Mouse (Mus musculus) liver, adult 2 months (tissue): Measurements from ENCODE around the gene Mgst2. TPM values are rescaled to one million over a fixed set of nuclear protein-coding genes. Genes with fewer than 3 reads are reported as not detected.

Experiments used
- DNase-seq: peaks from one replicate; pipeline ENCODE4 v3.0.0-alpha.2; 2011; ENCODE audit warnings: low read depth, low spot score; ENCODE audit errors: extremely low read depth
- H3K27ac ChIP-seq: fragments of 200-500 bp; replicated peaks from 2 replicates; pipeline ENCODE4 v1.5.1; 2012; ENCODE audit warnings: low read depth, mild to moderate bottlenecking, control low read depth, inconsistent platforms, low read length; ENCODE audit not compliant: insufficient read depth
- H3K27me3 ChIP-seq: fragments of 200-500 bp; 2 replicates; pipeline ENCODE4 v1.6.1; 2012; ENCODE audit warnings: mild to moderate bottlenecking, moderate library complexity, low read length, inconsistent platforms; ENCODE audit not compliant: control insufficient read depth, insufficient read depth
- H3K36me3 ChIP-seq: fragments of 200-500 bp; 2 replicates; pipeline ENCODE4 v1.6.1; 2012; ENCODE audit warnings: low read length, inconsistent platforms; ENCODE audit not compliant: control insufficient read depth, insufficient read depth
- H3K4me1 ChIP-seq: fragments of 200-500 bp; 2 replicates; pipeline ENCODE4 v1.6.1; 2011; ENCODE audit warnings: low read length; ENCODE audit not compliant: control insufficient read depth, insufficient read depth
- H3K4me3 ChIP-seq: fragments of 200-500 bp; 2 replicates; pipeline ENCODE4 v1.5.1; 2011; ENCODE audit warnings: low read depth, mild to moderate bottlenecking, control low read depth, low read length, moderate library complexity; ENCODE audit not compliant: insufficient read depth
- H3K79me2 ChIP-seq: fragments of 200-500 bp; 2 replicates; pipeline ENCODE4 v1.6.1; 2012; ENCODE audit warnings: inconsistent platforms, mild to moderate bottlenecking, low read length, moderate library complexity; ENCODE audit not compliant: control insufficient read depth, insufficient read depth
- H3K9ac ChIP-seq: fragments of 200-500 bp; 2 replicates; pipeline ENCODE4 v1.6.1; 2012; ENCODE audit warnings: low read depth, mild to moderate bottlenecking, control low read depth, inconsistent platforms, low read length
- CTCF ChIP-seq: fragments of 200-500 bp; IDR thresholded peaks from 2 replicates; pipeline ENCODE4 v1.5.1; 2011; ENCODE audit warnings: low read depth, low read length, control low read depth
- POLR2A ChIP-seq: fragments of 200-500 bp; IDR thresholded peaks from 2 replicates; pipeline ENCODE4 v1.6.1; 2011; ENCODE audit warnings: low read length, control low read depth; ENCODE audit not compliant: insufficient read depth; ENCODE audit errors: extremely low read depth
- WGBS: fragments of 180-500 bp; shearing (Covaris S2); methylation state at CpG from one replicate; pipeline ENCODE4 v1.1.7; 2018; 5-methylcytosine and 5-hydroxymethylcytosine counted together
- polyA plus RNA-seq: library from polyadenylated mRNA; depleted of rRNA; stranded (reverse); fragments of >200 nt; gene quantifications from 2 replicates; pipeline ENCODE4 v1.2.3, GENCODE M21; 2012
- total RNA-seq: library from RNA; depleted of rRNA; stranded (reverse); fragments of >200 nt; gene quantifications from 2 replicates; pipeline ENCODE4 v1.2.3, GENCODE M21; 2014

The Mgst2 gene
- total and polyA plus RNA-seq, 2 experiments, result 0.02 TPM; not detected in 1

- Histone ChIP-seq H3K36me3 (no peaks in the 10 kb centered on the region), H3K4me1 (0 out of 2 replicates have a peak, but pooled peaks cover 2% of the 10 kb centered on the region), H3K4me3 (no peak overlapping the region), H3K27me3 (no peaks in the 10 kb centered on the region), H3K27ac (no peak overlapping the region), H3K9ac (no peak overlapping the region), H3K79me2 (no peaks in the 10 kb centered on the region)
- 72% methylated on average over 3 of the region's 3 CpGs for WGBS
- DNase-seq, result no peak
- TF ChIP-seq CTCF, result no peak
- no peak for TF ChIP-seq POLR2A
Measured at GRCm38 (mm10) chr3:51727487-51727886, 67.3 kb downstream of the Mgst2 start.

DNA sequence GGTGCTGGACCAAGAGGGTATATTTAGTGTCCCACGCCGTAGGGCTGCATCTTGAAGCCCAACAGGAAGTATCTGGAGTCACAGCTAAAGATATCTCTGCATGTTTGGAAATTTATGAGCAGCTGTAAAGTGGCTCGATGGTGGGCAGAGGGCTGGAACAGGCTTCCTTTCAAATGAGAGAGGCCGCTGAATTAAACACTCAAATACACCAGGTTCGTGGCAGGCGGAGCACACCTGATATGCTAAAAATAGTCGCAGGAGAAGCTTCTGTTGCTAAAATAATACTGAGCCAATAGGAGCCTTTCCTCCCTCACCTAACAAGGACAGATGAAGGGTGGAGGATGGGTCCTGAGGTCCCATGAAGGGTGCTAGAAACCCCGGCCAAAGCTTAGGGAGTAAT lies 67.8 kb downstream of the Mgst2 start:
- Histone ChIP-seq H3K27ac (peak overlapping the region; percentile 44; the same call in 1 of the 2 replicates), H3K4me1 (0 out of 2 replicates have a peak, but pooled peaks cover 2% of the 10 kb centered on the region), H3K79me2 (no peaks in the 10 kb centered on the region), H3K27me3 (no peaks in the 10 kb centered on the region), H3K36me3 (no peaks in the 10 kb centered on the region), H3K4me3 (no peak overlapping the region), H3K9ac (no peak overlapping the region)
- DNase-seq, result no peak
- 59% methylated on average over 8 of the region's 8 CpGs for WGBS
- TF ChIP-seq POLR2A, result no peak
- TF ChIP-seq CTCF, result no peak

DNA sequence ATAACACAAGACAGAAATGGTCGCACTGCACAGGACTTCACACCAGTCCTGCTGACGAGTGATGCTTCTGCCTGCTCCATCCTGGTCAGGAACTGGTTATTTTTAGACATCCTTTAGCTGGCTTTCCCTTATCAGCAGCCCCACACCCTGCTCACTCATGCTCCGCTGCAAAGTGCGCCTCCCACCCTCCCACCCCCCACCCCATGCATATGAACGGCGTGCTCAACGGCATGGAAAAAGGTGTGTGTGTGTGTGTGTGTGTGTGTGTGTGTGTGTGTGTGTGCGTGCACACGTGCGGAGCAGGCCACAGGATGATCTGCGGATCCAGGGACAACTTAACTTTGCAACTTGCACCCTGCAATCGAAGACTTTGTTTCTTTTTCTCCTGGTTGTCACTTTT lies 68.3 kb downstream of the Mgst2 start:
- no peaks in the 10 kb centered on the region for H3K27me3 ChIP-seq
- TF ChIP-seq CTCF (no peak), POLR2A (no peak)
- WGBS, result 61% methylated on average over 12 of the region's 12 CpGs
- H3K9ac ChIP-seq, result 0 out of 2 replicates have a peak overlapping the region, but pooled peaks have one; percentile 28
- no peaks in the 10 kb centered on the region for H3K79me2 ChIP-seq
- DNase-seq, result no peak
- no peak overlapping the region for H3K4me3 ChIP-seq
- no peak overlapping the region for H3K27ac ChIP-seq
- 0 out of 2 replicates have a peak, but pooled peaks cover 2% of the 10 kb centered on the region for H3K4me1 ChIP-seq
- no peaks in the 10 kb centered on the region for H3K36me3 ChIP-seq

- no peak overlapping the region for H3K27ac ChIP-seq
Measured at GRCm38 (mm10) chr3:51729109-51729918, 69.2 kb downstream of the Mgst2 start.

DNA sequence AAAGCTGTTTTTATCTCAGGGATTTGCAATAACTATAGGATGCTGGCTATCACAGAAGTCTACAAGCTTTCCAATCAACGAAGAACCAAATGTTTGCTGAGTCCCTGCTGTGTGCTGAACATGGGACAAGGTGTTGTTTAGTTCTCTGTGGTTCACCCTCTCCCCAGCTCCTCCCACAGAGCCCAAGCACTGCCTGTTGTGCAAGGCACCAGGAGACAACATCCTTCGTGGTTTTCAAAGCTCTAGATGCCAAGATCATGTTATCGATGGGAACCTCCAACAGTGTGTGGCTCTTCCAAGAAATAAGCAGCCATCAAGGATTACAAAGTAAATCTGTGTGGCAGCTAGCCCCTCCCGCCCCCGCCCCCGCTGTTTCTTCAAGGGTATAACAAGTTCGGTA lies 70.5 kb downstream of the Mgst2 start:
- Histone ChIP-seq H3K4me1 (0 out of 2 replicates have a peak, but pooled peaks cover 2% of the 10 kb centered on the region), H3K79me2 (no peaks in the 10 kb centered on the region), H3K36me3 (no peaks in the 10 kb centered on the region), H3K9ac (no peak overlapping the region), H3K4me3 (no peak overlapping the region), H3K27me3 (no peaks in the 10 kb centered on the region), H3K27ac (no peak overlapping the region)
- 88% methylated on average over 7 of the region's 7 CpGs for WGBS
- TF ChIP-seq POLR2A (no peak), CTCF (no peak)
- no peak for DNase-seq

More at GRCm38 (mm10) chr3:51729109-51729918, 69.2 kb downstream of the Mgst2 start:
- Histone ChIP-seq H3K4me3 (no peak overlapping the region), H3K4me1 (0 out of 2 replicates have a peak, but pooled peaks cover 2% of the 10 kb centered on the region), H3K79me2 (no peaks in the 10 kb centered on the region), H3K36me3 (no peaks in the 10 kb centered on the region), H3K27me3 (no peaks in the 10 kb centered on the region), H3K9ac (no peak overlapping the region)
- TF ChIP-seq POLR2A (no peak), CTCF (no peak)
- 93% methylated on average over 14 of the region's 14 CpGs for WGBS
- no peak for DNase-seq
